Mouse (Mus musculus): ENCODE measurements at regions not wholly inside any gene's neighbourhood (a gene's known extent, or its start where the extent isn't known, plus 50 kb on each side); places are given as distances from the start of the nearest gene placed in this dataset.

GRCm38 (mm10) chr12:106282491-106283106 lies 272.6 kb downstream of the Vrk1 start:
- no peak overlapping the region for H3K9ac ChIP-seq
- no peaks in the 10 kb centered on the region for H3K27me3 ChIP-seq
- H3K9me3 ChIP-seq = no peaks in the 10 kb centered on the region
- H3K36me3 ChIP-seq = no peaks in the 10 kb centered on the region
- no peak overlapping the region for H3K4me3 ChIP-seq
- no peaks in the 10 kb centered on the region for H3K4me1 ChIP-seq (replicated peaks)
- H3K27ac ChIP-seq (replicated peaks) = no peak overlapping the region
- 66% methylated on average over 16 of the region's 16 CpGs for WGBS
- no peak overlapping the region for H3K4me2 ChIP-seq
- no peak for ATAC-seq (ENCODE audit: low read depth)

GRCm38 (mm10) chr12:106284814-106285213 lies 274.8 kb downstream of the Vrk1 start:
- H3K4me3 ChIP-seq = no peak overlapping the region
- WGBS = 84% methylated on average over 8 of the region's 8 CpGs
- H3K9ac ChIP-seq = no peak overlapping the region
- no peak overlapping the region for H3K27ac ChIP-seq (replicated peaks)
- H3K36me3 ChIP-seq = no peaks in the 10 kb centered on the region
- no peaks in the 10 kb centered on the region for H3K9me3 ChIP-seq
- no peak for ATAC-seq (ENCODE audit: low read depth)
- no peaks in the 10 kb centered on the region for H3K27me3 ChIP-seq
- no peaks in the 10 kb centered on the region for H3K4me1 ChIP-seq (replicated peaks)
- H3K4me2 ChIP-seq = no peak overlapping the region

- Histone ChIP-seq H3K9me3 (no peaks in the 10 kb centered on the region), H3K36me3 (no peaks in the 10 kb centered on the region), H3K27me3 (no peaks in the 10 kb centered on the region), H3K9ac (no peak overlapping the region), H3K27ac (replicated peaks) (no peak overlapping the region), H3K4me3 (no peak overlapping the region), H3K4me2 (no peak overlapping the region), H3K4me1 (replicated peaks) (peaks cover 8% of the 10 kb centered on the region)
- no peak for ATAC-seq (ENCODE audit: low read depth)
- 61% methylated on average over 23 of the region's 23 CpGs for WGBS
Measured at GRCm38 (mm10) chr12:106288791-106289515, 278.9 kb downstream of the Vrk1 start.

GRCm38 (mm10) chr12:106291476-106292046 lies 281.5 kb downstream of the Vrk1 start:
- H3K9ac ChIP-seq = no peak overlapping the region
- 52% methylated on average over 15 of the region's 15 CpGs for WGBS
- H3K4me2 ChIP-seq = no peak overlapping the region
- no peaks in the 10 kb centered on the region for H3K27me3 ChIP-seq
- no peak overlapping the region for H3K4me3 ChIP-seq
- H3K27ac ChIP-seq (replicated peaks) = no peak overlapping the region
- H3K9me3 ChIP-seq = no peaks in the 10 kb centered on the region
- H3K4me1 ChIP-seq (replicated peaks) = peaks cover 8% of the 10 kb centered on the region
- no peak for ATAC-seq (ENCODE audit: low read depth)
- no peaks in the 10 kb centered on the region for H3K36me3 ChIP-seq

- peaks cover 8% of the 10 kb centered on the region for H3K4me1 ChIP-seq (replicated peaks)
- 69% methylated on average over 5 of the region's 5 CpGs for WGBS
Measured at GRCm38 (mm10) chr12:106293117-106293516, 283.1 kb downstream of the Vrk1 start.

GRCm38 (mm10) chr12:106295596-106295995 lies 285.6 kb downstream of the Vrk1 start:
- H3K4me2 ChIP-seq = no peak overlapping the region
- H3K36me3 ChIP-seq = no peaks in the 10 kb centered on the region
- no peak for ATAC-seq (ENCODE audit: low read depth)
- peaks cover 8% of the 10 kb centered on the region for H3K4me1 ChIP-seq (replicated peaks)
- no peak overlapping the region for H3K27ac ChIP-seq (replicated peaks)
- no peaks in the 10 kb centered on the region for H3K9me3 ChIP-seq
- H3K27me3 ChIP-seq = no peaks in the 10 kb centered on the region
- H3K4me3 ChIP-seq = no peak overlapping the region
- H3K9ac ChIP-seq = no peak overlapping the region
- 86% methylated on average over 7 of the region's 7 CpGs for WGBS

More at GRCm38 (mm10) chr12:106293117-106293516, 283.1 kb downstream of the Vrk1 start:
- Histone ChIP-seq H3K9me3 (no peaks in the 10 kb centered on the region), H3K27me3 (no peaks in the 10 kb centered on the region), H3K27ac (replicated peaks) (no peak overlapping the region), H3K4me3 (no peak overlapping the region), H3K36me3 (no peaks in the 10 kb centered on the region), H3K4me2 (no peak overlapping the region), H3K9ac (no peak overlapping the region)
- ATAC-seq (ENCODE audit: low read depth) = no peak

- Histone ChIP-seq H3K9ac (no peak overlapping the region), H3K36me3 (no peaks in the 10 kb centered on the region), H3K27me3 (peaks cover 7% of the 10 kb centered on the region), H3K4me2 (no peak overlapping the region), H3K4me1 (replicated peaks) (no peaks in the 10 kb centered on the region), H3K4me3 (no peak overlapping the region), H3K9me3 (no peaks in the 10 kb centered on the region), H3K27ac (replicated peaks) (no peak overlapping the region)
- WGBS = 66% methylated on average over 8 of the region's 8 CpGs
- no peak for ATAC-seq (ENCODE audit: low read depth)
Measured at GRCm38 (mm10) chr12:106302617-106303016, 292.6 kb downstream of the Vrk1 start.

- H3K9ac ChIP-seq = no peak overlapping the region
- H3K27ac ChIP-seq (replicated peaks) = no peak overlapping the region
- no peak overlapping the region for H3K4me3 ChIP-seq
- WGBS = 80% methylated on average over 12 of the region's 12 CpGs
- H3K36me3 ChIP-seq = no peaks in the 10 kb centered on the region
- H3K9me3 ChIP-seq = no peaks in the 10 kb centered on the region
- peaks cover 13% of the 10 kb centered on the region for H3K4me1 ChIP-seq (replicated peaks)
- no peak overlapping the region for H3K4me2 ChIP-seq
- H3K27me3 ChIP-seq = peaks cover 51% of the 10 kb centered on the region
- ATAC-seq (ENCODE audit: low read depth) = no peak
Measured at GRCm38 (mm10) chr12:106308291-106308955, 298.4 kb downstream of the Vrk1 start.

- WGBS = 84% methylated on average over 25 of the region's 25 CpGs
- H3K27me3 ChIP-seq = peaks cover 56% of the 10 kb centered on the region
- no peaks in the 10 kb centered on the region for H3K36me3 ChIP-seq
Measured at GRCm38 (mm10) chr12:106308956-106309610, 299.1 kb downstream of the Vrk1 start.

GRCm38 (mm10) chr12:106310171-106310570 lies 300.1 kb downstream of the Vrk1 start:
- H3K27me3 ChIP-seq = peaks cover 56% of the 10 kb centered on the region
- peak overlapping the region; percentile 38 for H3K4me3 ChIP-seq
- no peaks in the 10 kb centered on the region for H3K9me3 ChIP-seq
- peak overlapping the region; percentile 74 for H3K4me2 ChIP-seq
- H3K4me1 ChIP-seq (replicated peaks) = peaks cover 13% of the 10 kb centered on the region
- ATAC-seq (ENCODE audit: low read depth) = no peak
- H3K36me3 ChIP-seq = no peaks in the 10 kb centered on the region
- no peak overlapping the region for H3K27ac ChIP-seq (replicated peaks)
- WGBS = 40% methylated on average over 6 of the region's 6 CpGs
- H3K9ac ChIP-seq = no peak overlapping the region

More at GRCm38 (mm10) chr12:106308956-106309610, 299.1 kb downstream of the Vrk1 start:
- Histone ChIP-seq H3K27ac (replicated peaks) (no peak overlapping the region), H3K4me1 (replicated peaks) (peaks cover 13% of the 10 kb centered on the region), H3K9me3 (no peaks in the 10 kb centered on the region), H3K4me3 (no peak overlapping the region), H3K4me2 (no peak overlapping the region), H3K9ac (no peak overlapping the region)
- no peak for ATAC-seq (ENCODE audit: low read depth)

- H3K4me2 ChIP-seq = peak overlapping the region; percentile 74
- H3K27me3 ChIP-seq = peaks cover 61% of the 10 kb centered on the region
- H3K36me3 ChIP-seq = no peaks in the 10 kb centered on the region
- no peak; the same call in none of the 2 replicates for ATAC-seq (ENCODE audit: low read depth)
- WGBS = 2% methylated on average over 34 of the region's 34 CpGs
- H3K27ac ChIP-seq (replicated peaks) = no peak overlapping the region
- peaks cover 13% of the 10 kb centered on the region for H3K4me1 ChIP-seq (replicated peaks)
- H3K9ac ChIP-seq = peak overlapping the region; percentile 62
- no peaks in the 10 kb centered on the region for H3K9me3 ChIP-seq
- peak overlapping the region; percentile 38 for H3K4me3 ChIP-seq
Measured at GRCm38 (mm10) chr12:106310585-106311319, 300.7 kb downstream of the Vrk1 start.
